Mouse (Mus musculus) left cerebral cortex, adult 2 months (tissue): Measurements from ENCODE around the gene Anks1b. TPM values are rescaled to one million over a fixed set of nuclear protein-coding genes. Genes with fewer than 3 reads are reported as not detected.

Source experiments
- DNase-seq, 2 experiments: peaks; one replicate each; pipeline ENCODE4 v3.0.0; 2021 to 2022; ENCODE audit warnings: low spot score in 2 of 2, mixed read lengths in 1 of 2; ENCODE audit errors: extremely low spot score in 1 of 2
- H3K27ac ChIP-seq: fragments of 200-600 bp; 2 replicates; pipeline ENCODE4 v1.8.1; 2022
- H3K4me3 ChIP-seq: fragments of 200-600 bp; 2 replicates; pipeline ENCODE4 v1.8.1; 2022
- CTCF ChIP-seq: fragments of 200-600 bp; IDR thresholded peaks from 2 replicates; pipeline ENCODE4 v1.8.1; 2022; ENCODE audit warnings: antibody characterized with exemption, mild to moderate bottlenecking, moderate library complexity
- intact Hi-C: fragments of 180-260 bp; cut with DNase I; formaldehyde crosslinking; loops from one replicate; pipeline ENCODE4 v1.15.1; 2025
- total RNA-seq, 2 experiments: library from RNA; stranded (reverse); gene quantifications; 2 replicates each; pipeline ENCODE4 v1.2.3; 2021

The Anks1b gene
- total RNA-seq, 2 experiments from 2014 or later: 472 to 474 TPM

DNA sequence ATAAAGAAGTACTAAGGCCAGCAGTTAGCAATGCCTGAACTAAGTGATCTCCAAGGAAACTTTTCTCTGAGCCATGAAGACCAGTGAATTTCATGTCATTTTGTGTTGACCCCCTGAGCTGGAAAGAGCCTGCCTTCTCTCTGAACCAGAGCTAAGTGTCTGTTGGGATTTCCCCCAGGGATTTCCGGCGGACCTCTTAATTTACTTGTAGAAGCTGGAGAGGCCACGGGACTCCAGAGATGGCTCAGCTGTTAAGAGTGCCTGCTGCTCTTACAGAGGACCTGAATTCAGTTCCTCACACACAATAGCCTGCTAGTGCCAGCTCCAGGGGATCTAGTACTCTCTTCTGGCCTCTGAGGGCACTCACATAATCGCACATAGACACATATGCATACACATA is 938.1 kb downstream of the Anks1b start:
- intact Hi-C loops: no loop called here
- Histone ChIP-seq H3K27ac (no peak overlapping the region), H3K4me3 (no peak overlapping the region)
- DNase-seq: no peak
- TF ChIP-seq CTCF: no peak

DNA sequence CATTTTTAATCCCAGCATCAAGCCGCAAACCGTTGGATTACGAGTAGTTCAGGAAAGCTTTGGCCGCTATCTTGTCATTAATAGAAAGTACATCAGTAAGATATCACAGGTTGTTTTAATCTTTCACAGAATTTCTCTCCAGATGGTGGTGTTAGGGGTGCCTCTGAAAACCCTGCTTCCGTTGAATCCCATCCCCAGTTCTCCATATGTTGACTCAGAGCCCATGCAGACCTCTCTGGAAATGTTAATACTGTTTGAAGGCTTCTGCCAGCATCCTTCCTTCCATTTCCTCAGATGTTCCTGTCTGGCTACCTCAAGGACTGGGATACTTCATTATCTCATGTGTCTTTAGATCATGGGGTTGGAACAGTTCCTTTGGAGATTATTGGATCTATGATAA is 940.0 kb downstream of the Anks1b start:
- TF ChIP-seq CTCF: no peak
- Histone ChIP-seq H3K27ac (no peak overlapping the region), H3K4me3 (no peak overlapping the region)
- intact Hi-C loops: no loop called here
- DNase-seq: no peak

DNA sequence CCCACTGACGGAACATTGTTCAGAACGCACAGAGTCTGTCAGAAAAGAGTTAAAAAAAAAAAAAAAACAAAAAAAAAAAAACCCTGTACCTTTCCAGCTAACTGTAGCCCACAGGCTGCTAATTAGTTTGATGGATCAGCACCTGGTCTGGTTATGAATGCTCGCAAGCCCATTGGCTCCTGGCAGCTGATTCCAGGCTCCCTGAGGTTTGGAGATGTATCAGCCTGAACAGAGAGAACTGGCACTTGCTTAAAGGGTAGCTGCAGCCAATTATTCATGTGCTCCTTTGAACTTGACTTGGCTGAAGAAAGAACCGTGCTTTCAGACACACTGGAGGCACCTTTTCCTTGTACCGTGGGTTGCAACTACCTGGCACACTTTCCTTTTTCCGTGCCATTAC is 941.1 kb downstream of the Anks1b start:
- TF ChIP-seq CTCF: no peak
- H3K27ac ChIP-seq: no peak overlapping the region
- no peak for DNase-seq
- intact Hi-C loops: no loop called here
- no peak overlapping the region for H3K4me3 ChIP-seq

DNA sequence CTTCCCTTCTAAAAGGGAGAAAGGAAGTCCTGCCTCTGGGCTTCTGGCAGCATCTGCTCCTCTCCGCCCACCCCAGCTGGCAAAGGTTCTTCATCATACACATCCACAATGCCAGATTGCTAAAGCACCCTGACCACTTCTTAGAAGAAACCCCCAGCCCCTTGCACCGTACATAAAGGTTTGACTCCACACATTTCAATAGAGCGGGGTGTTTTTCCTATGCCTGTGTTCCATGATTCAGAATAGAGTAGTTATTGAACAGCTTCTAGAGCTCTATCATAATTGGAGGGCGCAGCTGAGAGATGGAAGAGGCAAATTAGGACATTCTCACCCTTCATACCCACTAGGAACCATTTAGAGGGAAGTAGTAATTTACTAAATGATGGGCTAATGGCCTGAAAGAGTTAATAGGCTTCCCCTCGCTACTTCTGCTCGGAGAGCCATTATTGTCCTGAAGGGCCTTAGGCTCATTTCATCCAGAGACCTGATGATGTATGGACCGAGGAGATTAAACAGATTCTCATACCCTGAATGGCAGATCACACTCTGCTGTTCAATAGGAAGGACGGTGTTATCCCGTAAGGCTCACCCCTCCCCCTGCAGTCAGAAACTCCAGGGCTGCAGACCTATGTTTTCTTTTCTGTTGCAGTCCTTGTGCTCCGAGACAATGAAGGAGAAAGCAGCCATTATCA is 945.1 kb downstream of the Anks1b start:
- intact Hi-C loops: no loop called here
- Histone ChIP-seq H3K4me3 (no peak overlapping the region), H3K27ac (peak overlapping the region; percentile 19; the same call in 1 of the 2 replicates)
- no peak for TF ChIP-seq CTCF
- DNase-seq: no peak

DNA sequence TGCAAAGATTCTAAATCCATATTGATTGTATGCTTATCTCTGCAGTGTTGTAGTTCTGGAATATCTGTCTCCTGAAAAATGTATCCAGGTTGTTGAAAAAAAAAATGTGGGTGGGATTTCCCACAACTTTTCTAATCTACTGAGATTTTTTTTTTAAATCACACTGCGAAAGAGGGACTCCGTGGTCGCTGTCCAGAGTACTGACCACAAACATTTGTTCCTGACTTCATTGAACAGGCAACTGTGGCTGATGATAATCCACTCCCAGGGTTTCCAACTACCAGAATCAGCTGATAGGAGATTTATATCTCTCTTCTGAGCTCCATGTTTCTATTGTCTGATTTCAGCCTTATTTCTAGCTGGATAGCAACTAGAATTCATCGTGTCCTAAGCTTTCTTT is 950.1 kb downstream of the Anks1b start:
- H3K4me3 ChIP-seq: no peak overlapping the region
- intact Hi-C loops: no loop called here
- no peak overlapping the region for H3K27ac ChIP-seq
- no peak for TF ChIP-seq CTCF
- no peak for DNase-seq

DNA sequence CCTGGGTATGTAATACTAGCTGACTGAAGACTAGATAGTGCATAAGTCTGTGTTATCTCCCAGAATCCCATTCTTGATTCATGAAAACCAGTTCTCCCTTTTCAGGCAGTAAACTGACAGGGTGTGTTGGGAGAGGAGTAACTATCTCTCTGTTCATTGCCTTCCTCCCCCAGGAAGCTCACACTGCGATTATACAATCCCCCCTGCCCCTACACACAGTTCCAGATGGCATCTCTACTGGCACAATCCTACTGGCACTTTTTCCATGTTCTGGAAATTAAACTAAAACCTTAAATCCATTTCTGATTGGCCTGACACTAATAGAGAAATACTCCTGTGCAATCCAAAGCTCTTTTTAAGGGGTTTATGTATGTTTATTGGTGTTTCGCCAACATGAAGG is 951.4 kb downstream of the Anks1b start:
- TF ChIP-seq CTCF: no peak
- H3K4me3 ChIP-seq: no peak overlapping the region
- H3K27ac ChIP-seq: no peak overlapping the region
- DNase-seq: no peak
- intact Hi-C loops: loop anchor here (5.0 kb wide), 1 partner anchor 208 kb away; no protein-coding TSS in a partner anchor

DNA sequence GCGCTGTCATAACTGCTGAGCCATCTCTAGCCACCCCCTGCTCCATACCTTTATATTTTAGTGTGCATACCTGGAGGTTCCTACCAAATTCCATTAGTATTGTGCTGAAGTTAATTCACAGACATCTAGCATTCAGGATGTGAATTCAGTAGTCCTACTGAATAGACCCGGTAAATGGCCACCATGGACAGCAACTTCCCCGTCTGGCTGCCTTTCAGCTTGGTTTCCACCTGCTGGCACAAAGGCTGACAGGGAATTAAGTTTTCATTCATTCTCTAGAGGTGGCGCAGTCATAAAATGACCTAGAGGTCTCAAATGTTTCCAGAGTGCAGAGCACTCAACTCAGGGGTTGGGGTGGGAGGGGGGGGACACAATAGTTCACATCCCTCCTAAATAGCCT is 953.6 kb downstream of the Anks1b start:
- TF ChIP-seq CTCF: no peak

DNA sequence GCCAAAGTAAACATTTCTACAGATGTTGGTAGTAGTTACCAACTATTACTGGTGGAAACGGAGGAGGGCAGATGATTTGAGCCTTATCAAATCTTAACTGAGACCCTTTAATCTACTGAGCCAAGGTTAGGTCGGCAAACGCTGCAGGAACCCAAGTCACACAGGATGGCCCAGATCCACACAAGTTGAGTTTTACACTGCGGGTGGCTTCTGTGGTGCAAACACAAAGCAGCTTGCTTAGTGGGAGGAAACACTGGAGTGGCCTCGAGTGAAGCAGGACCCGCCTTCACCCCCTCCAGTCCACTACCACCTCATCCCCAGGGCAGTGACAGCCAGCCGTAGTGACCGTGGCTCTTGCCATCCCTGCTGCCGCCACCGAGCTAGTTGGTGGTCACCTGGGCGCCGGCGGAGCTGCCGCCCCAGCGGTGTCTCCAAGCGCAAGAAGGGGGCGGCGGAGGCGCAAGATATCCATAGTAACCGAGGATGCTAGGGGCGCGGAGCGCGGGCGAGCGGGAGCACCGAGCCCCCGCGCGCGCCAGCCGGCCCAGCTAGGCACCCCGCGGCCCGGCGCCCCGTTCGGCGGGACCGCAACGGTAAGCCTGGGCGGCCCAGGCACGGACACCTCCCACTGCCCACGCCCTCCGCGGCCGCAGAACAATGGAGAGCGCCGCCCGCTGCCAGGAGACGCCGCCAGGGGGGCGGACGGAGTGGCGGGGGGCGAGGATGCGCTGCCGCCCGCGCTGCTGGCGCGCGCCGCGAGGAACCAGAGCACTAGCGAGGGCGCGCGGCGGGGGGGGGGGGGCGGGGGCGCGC is 955.5 kb downstream of the Anks1b start:
- intact Hi-C loops: loop anchor here (2.0 to 5.0 kb wide), 2 partner anchors 76 to 204 kb away; no protein-coding TSS in a partner anchor
- no peak for TF ChIP-seq CTCF
- peak overlapping the region; percentile 62 for H3K4me3 ChIP-seq
- DNase-seq: peak; percentile 72 to 73
- H3K27ac ChIP-seq: peak overlapping the region; percentile 93

More for the DNA sequence above, 953.6 kb downstream of the Anks1b start:
- H3K27ac ChIP-seq: no peak overlapping the region
- intact Hi-C loops: loop anchor here (5.0 kb wide), 1 partner anchor 205 kb away; no protein-coding TSS in a partner anchor
- no peak overlapping the region for H3K4me3 ChIP-seq
- no peak for DNase-seq

DNA sequence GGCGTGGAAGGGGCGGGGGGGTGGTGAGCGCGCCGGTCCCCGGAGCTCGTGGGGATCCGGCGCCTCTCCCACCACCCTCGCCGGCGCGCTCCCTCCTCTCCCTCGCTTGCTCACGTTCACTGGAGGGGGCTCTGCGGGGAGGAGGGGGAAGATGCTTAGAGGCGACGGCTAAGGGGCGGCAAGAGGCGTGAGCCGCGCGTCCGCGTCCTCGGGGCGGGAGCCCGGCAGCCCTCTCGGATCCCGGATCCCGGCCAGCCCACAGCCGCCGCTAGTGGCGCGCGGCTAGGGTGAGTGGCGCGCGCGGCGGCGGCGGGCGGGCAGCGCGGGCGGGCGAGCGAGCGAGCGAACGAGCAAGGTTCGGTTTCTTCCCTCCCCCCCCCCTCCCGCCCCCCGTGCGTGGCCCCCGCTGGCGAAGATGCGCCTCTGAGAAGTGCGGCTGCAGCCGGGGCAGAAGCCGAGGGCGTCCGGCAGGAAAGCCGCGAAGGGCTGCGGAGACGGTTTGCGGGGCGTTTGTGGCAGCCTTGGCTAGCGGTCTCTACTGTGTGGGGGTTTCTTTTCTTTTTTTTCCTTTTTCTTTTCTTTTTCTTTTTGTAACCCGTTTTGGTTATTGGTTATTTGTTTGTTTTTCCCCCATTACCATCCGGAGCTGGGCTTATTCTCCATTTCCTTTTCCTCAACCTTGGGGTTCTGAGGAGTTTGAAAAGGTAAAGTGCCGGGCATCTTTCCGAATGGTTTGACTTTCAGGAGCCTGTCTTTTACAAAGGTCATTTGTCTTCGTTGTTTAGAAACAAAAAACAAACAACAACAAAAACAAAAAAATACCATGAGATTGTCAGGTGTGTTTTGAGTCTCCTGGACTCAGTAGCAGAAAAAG is 956.3 kb downstream of the Anks1b start:
- TF ChIP-seq CTCF: no peak
- peak; percentile 69 to 70 for DNase-seq
- intact Hi-C loops: loop anchor here (2.0 to 5.0 kb wide), 5 partner anchors 43 to 203 kb away; no protein-coding TSS in a partner anchor
- peak overlapping the region; percentile 93 for H3K27ac ChIP-seq
- H3K4me3 ChIP-seq: peak overlapping the region; percentile 62

DNA sequence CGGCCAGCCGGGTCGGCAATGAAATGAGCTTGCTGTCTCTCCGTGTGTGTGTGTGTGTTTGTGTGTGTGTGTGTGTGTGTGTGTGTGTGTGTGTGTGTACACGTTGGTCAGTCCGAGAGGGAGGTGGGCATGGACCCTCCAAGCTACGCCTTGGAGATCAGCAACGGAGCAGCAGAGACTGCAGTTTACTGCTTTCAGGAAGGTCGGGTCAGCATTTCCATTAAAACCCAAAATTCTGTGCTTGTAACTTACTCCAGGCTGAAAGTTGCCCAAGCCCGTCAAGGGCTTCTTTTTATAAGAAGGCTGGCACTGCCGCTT is 956.9 kb downstream of the Anks1b start:
- H3K4me3 ChIP-seq: peak overlapping the region; percentile 62
- no peak for TF ChIP-seq CTCF
- intact Hi-C loops: loop anchor here (5.0 kb wide), 3 partner anchors 42 to 137 kb away; no protein-coding TSS in a partner anchor
- H3K27ac ChIP-seq: peak overlapping the region; percentile 93
- DNase-seq: no peak

DNA sequence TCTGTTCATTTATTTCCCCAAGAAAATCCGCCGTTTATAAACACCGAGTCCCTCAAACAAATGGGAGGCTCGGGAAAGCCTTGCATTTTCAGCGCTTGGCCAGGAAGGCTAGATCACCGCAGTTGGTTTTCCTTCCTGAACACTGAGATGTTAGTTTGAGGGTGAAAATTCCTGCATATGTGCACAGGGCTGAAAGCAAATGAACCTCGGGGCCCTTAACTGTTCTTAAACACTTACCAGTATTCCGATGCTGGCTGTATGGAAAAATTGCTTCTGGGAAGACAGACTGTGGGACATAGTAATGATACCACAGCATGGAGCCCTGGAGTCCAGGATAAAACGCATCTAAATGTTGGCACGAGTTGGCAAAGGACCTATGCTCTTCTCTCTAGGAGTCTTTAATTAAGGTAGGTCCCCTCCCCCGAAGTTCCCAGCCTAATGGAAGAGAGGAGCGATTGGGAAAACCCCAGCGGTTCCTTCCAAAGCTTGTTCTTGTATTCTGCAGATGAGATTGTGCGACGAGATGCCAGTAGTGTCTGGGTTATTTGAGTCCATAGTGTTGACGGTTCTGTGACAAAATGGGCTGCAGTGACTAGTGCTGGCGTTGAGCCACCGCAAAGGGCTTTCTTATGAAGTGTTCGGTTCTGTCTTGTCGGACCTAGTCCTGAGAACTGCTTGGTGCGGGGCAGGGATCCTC is 957.4 kb downstream of the Anks1b start:
- no peak for DNase-seq
- intact Hi-C loops: loop anchor here (5.0 kb wide), 3 partner anchors 42 to 137 kb away; no protein-coding TSS in a partner anchor
- no peak for TF ChIP-seq CTCF
- Histone ChIP-seq H3K27ac (peak overlapping the region; percentile 84), H3K4me3 (peak overlapping the region; percentile 62)
